Mouse (Mus musculus) midbrain, embryonic 10.5 days (tissue): ENCODE results near the gene Gm20715. TPM values are rescaled to one million over a fixed set of nuclear protein-coding genes. Genes with fewer than 3 reads are reported as not detected.
"Not testable (repeated sequence)": the region's sequence is repeated elsewhere in the genome, so short reads cannot be mapped to it uniquely, and the experiment has no call there.

Experiments
- DNase-seq: peaks from one replicate; pipeline ENCODE4 v3.0.0-alpha.2; 2017; ENCODE audit warnings: low spot score
- H3K27ac ChIP-seq: fragments of 300-500 bp; sonication (generic); replicated peaks from 2 replicates; pipeline ENCODE4 v1.5.1; 2016; ENCODE audit warnings: mild to moderate bottlenecking
- H3K27me3 ChIP-seq: fragments of 300-500 bp; sonication (generic); 2 replicates; pipeline ENCODE4 v1.6.1; 2016; ENCODE audit warnings: low read depth, mild to moderate bottlenecking; ENCODE audit not compliant: poor library complexity, severe bottlenecking
- H3K36me3 ChIP-seq: fragments of 300-500 bp; sonication (generic); 2 replicates; pipeline ENCODE4 v1.6.1; 2016; ENCODE audit warnings: mild to moderate bottlenecking, moderate library complexity
- H3K4me1 ChIP-seq: fragments of 300-500 bp; sonication (generic); 2 replicates; pipeline ENCODE4 v1.6.1; 2016
- H3K4me3 ChIP-seq: fragments of 300-500 bp; sonication (generic); 2 replicates; pipeline ENCODE4 v1.5.1; 2016; ENCODE audit warnings: mild to moderate bottlenecking, moderate library complexity
- H3K9me3 ChIP-seq: fragments of 300-500 bp; sonication (generic); replicated peaks from 2 replicates; pipeline ENCODE4 v1.6.1; 2016; ENCODE audit warnings: mild to moderate bottlenecking
- WGBS: fragments of 180-500 bp; shearing (Covaris S2); methylation state at CpG from one replicate; pipeline ENCODE4 v1.1.7; 2016; 5-methylcytosine and 5-hydroxymethylcytosine counted together
- polyA plus RNA-seq: library from polyadenylated mRNA; unstranded; fragments of >200 nt; fragmentation: Nextera tagmentation; extraction: Ambion mirVana; gene quantifications from 2 replicates; pipeline ENCODE4 v1.2.1, GENCODE M21; 2016

Gene Gm20715
- polyA plus RNA-seq = not detected in 2 replicates

DNA sequence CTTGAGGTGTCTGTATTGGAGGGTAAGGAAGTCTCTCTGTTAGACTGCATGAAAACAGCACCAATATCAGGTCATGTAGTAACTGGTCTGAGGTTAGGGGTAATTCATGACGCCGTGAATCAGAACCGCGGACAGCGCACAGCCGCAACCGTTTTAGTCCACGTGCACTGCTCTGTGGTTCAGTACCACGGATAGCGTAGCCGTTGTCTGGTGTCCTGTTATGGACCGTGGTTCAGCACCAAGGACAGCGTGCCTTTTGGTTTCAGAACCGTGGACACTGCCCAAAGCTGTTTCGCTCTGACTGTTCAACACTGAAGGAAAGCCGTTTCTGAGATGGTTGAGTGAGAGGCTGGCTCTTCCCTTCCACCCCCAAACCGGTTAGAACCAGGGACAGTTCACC lies at the start of gene Gm20715:
Gene Gm20715, plus strand, starts transcription at position 235 of the 400 bp plus-strand sequence.
- WGBS = 3% methylated on average over 17 of the region's 17 CpGs
- Histone ChIP-seq H3K4me1 (peaks cover 4% of the 10 kb centered on the region), H3K36me3 (no peaks in the 10 kb centered on the region), H3K4me3 (no peak within 1 kb of the TSS), H3K9me3 (no peaks in the 10 kb centered on the region), H3K27ac (no peak within 1 kb of the TSS), H3K27me3 (no peaks in the 10 kb centered on the region)
- peak; percentile 86 for DNase-seq

DNA sequence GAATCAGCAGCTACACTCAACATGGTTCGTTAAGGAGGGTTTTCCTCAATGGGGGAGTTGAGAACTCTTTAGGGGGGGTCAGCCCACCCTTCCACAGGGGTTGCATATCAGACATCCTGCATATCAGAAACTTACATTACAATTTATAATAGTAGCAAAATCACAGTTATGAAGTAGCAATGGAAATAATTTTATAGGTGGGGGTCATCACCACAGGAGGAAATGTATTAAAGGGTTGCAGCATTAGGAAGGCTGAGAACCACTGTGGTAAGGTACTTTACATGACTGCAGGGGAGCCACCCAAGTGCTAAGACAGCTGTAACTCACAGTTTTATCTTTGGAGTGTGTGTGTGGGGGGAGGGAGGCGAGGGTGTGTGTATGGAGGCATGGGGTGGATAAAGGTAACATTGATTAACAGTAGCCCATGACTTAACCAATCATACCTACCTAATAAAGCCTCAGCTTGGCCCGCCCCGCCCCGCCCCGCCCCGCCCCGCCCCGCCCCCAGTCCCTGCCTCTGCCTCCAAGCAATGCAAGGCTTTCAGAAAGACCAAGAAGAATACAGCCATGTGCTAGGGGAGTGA lies 49.5 kb upstream of the Gm20715 start:
- Histone ChIP-seq H3K27ac (no peak overlapping the region), H3K4me1 (peaks cover 20% of the 10 kb centered on the region), H3K27me3 (no peaks in the 10 kb centered on the region), H3K36me3 (no peaks in the 10 kb centered on the region), H3K4me3 (no peak overlapping the region), H3K9me3 (0 out of 2 replicates have a peak, but pooled peaks cover 5% of the 10 kb centered on the region)
- DNase-seq = no peak
- WGBS = 12% methylated on average over 9 of the region's 9 CpGs

DNA sequence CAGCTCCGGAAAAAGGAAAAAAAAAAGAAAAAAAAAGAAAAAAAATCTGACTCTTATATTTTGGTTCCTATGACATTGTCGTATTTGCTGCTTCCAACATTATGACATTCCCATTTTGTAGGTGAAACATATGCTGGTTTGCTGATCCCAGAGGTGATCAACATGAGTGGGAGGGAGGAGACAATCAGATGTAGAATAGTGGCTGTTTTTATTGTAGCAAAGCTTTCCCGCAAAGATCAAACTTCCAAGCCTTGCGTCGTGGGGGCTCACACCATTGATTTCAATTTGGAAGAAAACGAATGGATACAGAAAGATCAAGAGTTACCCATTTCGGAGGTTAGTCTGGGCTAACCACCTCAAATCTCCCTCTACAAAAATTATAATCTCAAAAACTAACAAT lies 48.3 kb upstream of the Gm20715 start:
- WGBS = 30% methylated on average over 7 of the region's 7 CpGs
- DNase-seq = no peak
- Histone ChIP-seq H3K27me3 (no peaks in the 10 kb centered on the region), H3K36me3 (no peaks in the 10 kb centered on the region), H3K27ac (peak overlapping the region; percentile 87), H3K4me3 (peak overlapping the region; percentile 63), H3K9me3 (0 out of 2 replicates have a peak, but pooled peaks cover 5% of the 10 kb centered on the region), H3K4me1 (peaks cover 20% of the 10 kb centered on the region)

DNA sequence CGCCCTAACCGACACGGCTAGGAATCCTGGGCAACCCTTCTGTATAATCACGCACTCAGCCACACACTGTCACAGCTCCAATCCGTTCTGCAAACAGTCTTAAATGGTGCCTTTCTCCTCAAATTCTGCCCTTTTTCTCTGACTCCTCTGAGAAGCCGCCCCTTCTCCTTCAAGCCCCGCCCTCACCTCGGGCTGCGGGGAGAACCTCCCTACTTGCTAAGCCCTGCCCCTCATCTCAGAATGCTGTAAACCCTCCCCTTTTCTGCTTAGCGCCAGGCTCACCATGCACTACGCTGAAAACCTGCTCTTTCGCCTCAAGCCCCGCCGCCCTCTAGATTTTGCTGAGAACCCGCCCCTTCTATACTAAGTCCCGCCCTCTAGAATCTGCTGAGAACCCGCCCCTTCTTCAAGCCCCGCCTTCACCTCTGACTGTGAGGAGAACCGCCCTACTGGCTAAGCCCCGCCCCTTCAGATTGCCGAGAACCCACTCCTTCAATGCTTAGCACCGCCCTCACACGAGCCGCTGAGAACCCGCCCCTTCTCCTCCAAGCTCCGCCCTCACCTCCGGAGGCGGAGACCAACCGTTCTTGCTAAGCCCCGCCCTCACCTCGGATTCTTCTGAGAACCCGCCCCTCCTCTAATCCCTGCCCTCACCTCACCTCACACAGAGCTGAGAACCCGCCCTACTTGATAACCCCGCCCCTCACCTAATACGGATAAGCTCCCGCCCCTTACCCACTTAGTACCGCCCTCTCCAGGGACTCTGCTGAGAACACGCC lies 47.6 kb upstream of the Gm20715 start:
- H3K27me3 ChIP-seq = no peaks in the 10 kb centered on the region
- WGBS = under 1% methylated on average over 37 of the region's 38 CpGs
- H3K36me3 ChIP-seq = no peaks in the 10 kb centered on the region
- DNase-seq = peak; percentile 98
- peaks cover 20% of the 10 kb centered on the region for H3K4me1 ChIP-seq
- peak overlapping the region; percentile 63 for H3K4me3 ChIP-seq
- H3K27ac ChIP-seq = peak overlapping the region; percentile 87
- 0 out of 2 replicates have a peak, but pooled peaks cover 5% of the 10 kb centered on the region for H3K9me3 ChIP-seq

DNA sequence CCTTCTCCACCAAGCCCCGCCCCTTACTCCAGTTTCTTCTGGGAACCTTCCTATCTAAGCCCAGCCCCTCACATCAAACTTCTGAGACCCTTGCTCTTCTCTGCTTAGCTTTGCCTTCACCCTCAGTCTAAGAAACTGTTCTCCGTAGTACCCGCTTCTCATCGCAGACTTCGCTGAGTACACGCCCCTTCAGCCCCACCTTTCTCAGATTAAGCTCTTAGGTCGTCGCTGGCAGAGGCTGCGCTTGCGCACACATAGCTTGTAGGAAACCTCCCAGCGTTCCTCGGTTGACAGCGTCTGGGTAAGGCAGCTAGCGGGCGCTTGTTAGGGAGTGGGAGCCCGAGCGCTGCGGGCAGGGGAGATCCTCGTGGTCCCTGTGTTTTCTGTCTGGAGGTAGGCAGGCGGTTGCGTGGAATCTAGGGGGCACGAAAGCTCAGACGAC lies 47.0 kb upstream of the Gm20715 start, which contains the start of gene Zfp78:
Gene Zfp78, plus strand, starts transcription at position 234 of the 442 bp plus-strand sequence.
- DNase-seq = peak; percentile 90
- no peaks in the 10 kb centered on the region for H3K36me3 ChIP-seq
- H3K9me3 ChIP-seq = 0 out of 2 replicates have a peak, but pooled peaks cover 5% of the 10 kb centered on the region
- under 1% methylated on average over 23 of the region's 23 CpGs for WGBS
- H3K27me3 ChIP-seq = no peaks in the 10 kb centered on the region
- H3K4me3 ChIP-seq = peak within 1 kb of the TSS; percentile 63
- peaks cover 20% of the 10 kb centered on the region for H3K4me1 ChIP-seq
- peak within 1 kb of the TSS; percentile 87 for H3K27ac ChIP-seq

DNA sequence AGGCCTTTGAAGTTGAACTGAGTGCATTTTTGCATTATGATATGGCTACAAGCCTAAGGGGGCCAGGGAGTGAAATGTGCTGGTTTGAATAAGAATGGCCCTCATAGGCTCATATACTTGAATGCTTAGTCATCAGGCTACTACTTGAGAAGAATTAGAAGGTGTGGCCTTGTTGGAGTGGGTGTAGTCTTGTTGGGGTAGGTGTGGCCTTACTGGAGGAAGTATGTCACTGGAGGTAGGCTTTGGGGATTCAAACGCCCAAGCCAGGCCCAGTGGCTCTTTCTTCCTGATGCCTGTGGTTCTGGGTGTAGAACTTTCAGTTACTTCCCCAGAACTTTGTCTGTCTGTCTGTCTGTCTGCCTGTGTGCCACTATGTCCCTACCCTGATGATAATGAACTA lies 45.3 kb upstream of the Gm20715 start:
- Histone ChIP-seq H3K36me3 (no peaks in the 10 kb centered on the region), H3K9me3 (0 out of 2 replicates have a peak, but pooled peaks cover 5% of the 10 kb centered on the region), H3K4me1 (peaks cover 20% of the 10 kb centered on the region), H3K27ac (no peak overlapping the region), H3K27me3 (no peaks in the 10 kb centered on the region), H3K4me3 (no peak overlapping the region)
- 74% methylated on average over 1 of the region's 1 CpGs for WGBS
- no peak for DNase-seq

DNA sequence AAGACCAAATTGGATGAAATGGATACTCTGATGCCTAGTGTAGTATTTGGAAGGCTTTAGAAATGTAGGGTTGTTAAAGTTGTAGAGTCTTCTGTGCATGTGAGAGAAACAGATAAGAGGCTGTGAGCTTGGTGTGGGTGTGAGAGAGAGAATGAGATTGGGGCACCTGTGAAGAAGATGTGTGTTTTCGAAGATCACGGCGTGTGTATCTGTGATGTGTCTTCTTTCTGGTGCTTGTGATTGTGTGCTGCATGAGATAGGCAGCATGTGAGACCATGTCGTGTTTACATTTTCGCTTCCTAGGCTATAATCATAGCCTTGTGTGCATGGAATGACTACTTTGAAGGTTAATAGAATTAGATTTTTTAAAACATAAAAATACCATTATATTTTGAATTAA lies 42.9 kb upstream of the Gm20715 start:
- WGBS = 90% methylated on average over 5 of the region's 5 CpGs
- no peaks in the 10 kb centered on the region for H3K27me3 ChIP-seq

DNA sequence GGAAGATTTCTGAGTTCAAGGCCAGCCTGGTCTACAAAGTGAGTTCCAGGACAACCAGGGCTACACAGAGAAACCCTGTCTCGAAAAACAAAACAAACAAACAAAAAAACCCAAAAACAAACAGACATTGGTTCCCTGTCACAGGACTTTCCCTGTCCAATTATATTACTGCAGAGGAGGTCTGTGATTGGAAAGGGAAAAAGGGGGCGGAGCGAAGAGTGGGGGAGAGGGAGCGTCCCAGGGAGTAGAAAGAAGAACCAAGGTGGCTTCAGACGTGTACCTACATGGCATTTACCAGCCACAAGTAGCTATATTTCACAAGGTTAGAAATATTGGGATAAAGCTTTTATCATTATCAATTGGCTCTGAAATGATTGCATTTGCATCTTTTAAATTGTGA lies 41.9 kb upstream of the Gm20715 start:
- not testable (repeated sequence) for H3K27me3 ChIP-seq, DNase-seq, H3K9me3 ChIP-seq, H3K4me3 ChIP-seq, H3K36me3 ChIP-seq, H3K27ac ChIP-seq
- WGBS = 86% methylated on average over 5 of the region's 5 CpGs
- peaks cover 13% of the 10 kb centered on the region for H3K4me1 ChIP-seq

More for the DNA sequence above, 42.9 kb upstream of the Gm20715 start:
- H3K4me3 ChIP-seq = no peak overlapping the region
- no peak overlapping the region for H3K27ac ChIP-seq
- no peaks in the 10 kb centered on the region for H3K36me3 ChIP-seq
- H3K4me1 ChIP-seq = peaks cover 13% of the 10 kb centered on the region
- DNase-seq = no peak
- 0 out of 2 replicates have a peak, but pooled peaks cover 5% of the 10 kb centered on the region for H3K9me3 ChIP-seq

DNA sequence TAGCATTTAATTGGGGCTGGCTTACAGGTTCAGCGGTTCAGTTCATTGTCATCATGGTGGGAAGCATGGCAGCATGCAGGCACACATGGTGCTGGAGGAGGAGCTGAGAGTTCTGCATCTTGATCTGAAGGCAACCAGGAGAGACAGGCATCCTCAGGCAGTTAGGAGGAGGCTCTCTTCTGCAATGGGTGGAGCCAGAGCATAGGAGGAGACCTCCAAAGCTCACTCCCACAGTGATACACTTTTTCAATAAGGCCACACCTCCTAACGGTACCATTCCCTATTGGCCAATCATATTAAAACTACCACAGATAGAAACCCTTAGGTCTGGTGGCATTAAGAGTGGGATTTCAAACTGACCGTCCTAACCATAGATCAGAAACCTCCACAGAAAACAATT lies 40.6 kb upstream of the Gm20715 start:
- no peaks in the 10 kb centered on the region for H3K36me3 ChIP-seq
- no peak overlapping the region for H3K4me3 ChIP-seq
- H3K9me3 ChIP-seq = no peaks in the 10 kb centered on the region
- no peak overlapping the region for H3K27ac ChIP-seq
- no peak for DNase-seq
- no peaks in the 10 kb centered on the region for H3K4me1 ChIP-seq
- 91% methylated on average over 3 of the region's 3 CpGs for WGBS
- no peaks in the 10 kb centered on the region for H3K27me3 ChIP-seq

DNA sequence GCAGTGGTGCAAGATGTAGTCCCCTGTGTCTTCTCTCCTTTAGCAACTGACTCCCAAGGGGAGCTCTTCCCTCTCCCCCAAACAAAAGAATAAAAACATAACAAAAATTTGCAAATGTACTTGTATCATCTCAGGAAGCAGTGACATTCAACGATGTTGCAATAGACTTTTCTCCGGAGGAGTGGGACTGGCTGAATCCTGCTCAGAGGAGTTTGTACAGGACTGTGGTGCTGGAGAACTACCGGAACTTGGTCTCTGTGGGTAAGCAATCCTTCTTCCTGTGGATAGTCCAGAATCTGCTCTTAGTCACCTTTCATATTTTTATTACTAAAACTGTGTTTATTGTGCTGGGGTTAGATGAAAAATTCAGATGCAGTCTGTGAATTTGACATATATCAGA lies 37.1 kb upstream of the Gm20715 start:
- 86% methylated on average over 3 of the region's 3 CpGs for WGBS
- Histone ChIP-seq H3K27ac (no peak overlapping the region), H3K4me3 (no peak overlapping the region), H3K36me3 (no peaks in the 10 kb centered on the region), H3K4me1 (no peaks in the 10 kb centered on the region), H3K9me3 (no peaks in the 10 kb centered on the region), H3K27me3 (no peaks in the 10 kb centered on the region)
- DNase-seq = no peak

DNA sequence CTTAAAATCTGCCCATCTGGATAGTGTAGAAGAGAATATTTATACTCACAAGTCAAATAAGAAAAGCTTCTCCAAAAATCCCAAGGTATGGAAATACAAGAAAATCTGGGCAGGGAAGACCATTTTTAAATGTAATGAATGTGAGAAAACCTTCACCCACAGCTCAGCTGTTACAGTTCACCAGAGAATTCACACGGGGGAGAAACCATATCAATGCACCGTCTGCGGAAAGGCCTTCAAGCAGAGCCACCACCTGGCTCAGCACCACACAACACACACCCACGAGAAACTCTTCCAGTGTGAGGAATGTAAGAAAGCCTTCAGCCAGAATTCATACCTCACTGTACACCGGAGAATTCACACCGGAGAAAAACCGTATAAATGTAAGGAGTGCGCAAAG lies 31.6 kb upstream of the Gm20715 start:
- H3K4me1 ChIP-seq = peaks cover 11% of the 10 kb centered on the region

DNA sequence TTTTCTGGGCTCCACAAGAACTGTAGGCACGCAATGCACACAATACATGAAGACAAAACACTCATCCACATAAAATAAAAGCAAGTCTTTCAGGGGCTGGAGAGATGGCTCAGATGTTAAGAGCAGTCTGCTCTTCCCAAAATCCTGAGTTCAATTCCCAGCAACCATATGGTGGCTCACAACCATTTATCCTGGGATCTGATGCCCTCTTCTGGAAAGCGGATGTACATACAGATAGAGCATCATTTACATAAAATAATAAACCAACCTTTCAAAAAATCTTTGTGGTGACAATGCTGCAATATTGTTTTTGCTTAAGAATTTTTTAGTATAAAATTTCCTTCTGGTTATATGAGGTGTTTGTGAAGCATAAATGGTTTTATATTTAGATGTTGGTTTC lies 28.6 kb upstream of the Gm20715 start:
- Histone ChIP-seq H3K4me3 (no peak overlapping the region), H3K4me1 (peaks cover 22% of the 10 kb centered on the region), H3K27ac (no peak overlapping the region), H3K27me3 (no peaks in the 10 kb centered on the region), H3K9me3 (no peaks in the 10 kb centered on the region), H3K36me3 (0 out of 2 replicates have a peak, but pooled peaks cover 4% of the 10 kb centered on the region)
- 74% methylated on average over 2 of the region's 2 CpGs for WGBS
- no peak for DNase-seq

More for the DNA sequence above, 31.6 kb upstream of the Gm20715 start:
- DNase-seq = no peak
- no peaks in the 10 kb centered on the region for H3K27me3 ChIP-seq
- 90% methylated on average over 8 of the region's 8 CpGs for WGBS
- no peaks in the 10 kb centered on the region for H3K9me3 ChIP-seq
- no peak overlapping the region for H3K27ac ChIP-seq
- H3K4me3 ChIP-seq = no peak overlapping the region
- H3K36me3 ChIP-seq = 0 out of 2 replicates have a peak, but pooled peaks cover 4% of the 10 kb centered on the region

DNA sequence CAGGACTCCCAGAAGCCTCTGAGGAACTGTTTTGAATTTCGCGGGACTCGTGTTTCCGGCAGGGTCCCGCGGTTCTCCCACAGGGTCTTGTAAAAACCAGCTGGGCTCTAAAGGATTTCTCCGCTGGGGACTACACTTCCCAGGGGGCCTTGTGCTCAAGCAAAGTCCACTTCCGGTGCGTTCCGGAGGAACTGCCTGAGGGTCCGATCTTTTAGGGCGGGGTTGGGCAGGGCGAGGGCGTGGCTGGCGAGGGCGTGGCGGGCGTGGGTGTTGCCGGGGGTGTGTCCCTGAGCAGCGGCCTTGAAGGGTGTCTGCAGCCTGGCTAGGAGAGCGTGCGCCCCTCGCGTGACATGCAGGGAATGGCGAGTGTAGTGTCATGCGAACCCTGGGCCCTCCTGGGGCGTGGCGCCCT lies 27.0 kb upstream of the Gm20715 start, which contains the start of gene Zfp28:
Gene Zfp28, plus strand, starts transcription at position 252 of the 412 bp plus-strand sequence.
- Histone ChIP-seq H3K36me3 (peaks cover 15% of the 10 kb centered on the region), H3K27me3 (no peaks in the 10 kb centered on the region), H3K4me3 (peak within 1 kb of the TSS; percentile 74), H3K4me1 (peaks cover 22% of the 10 kb centered on the region), H3K27ac (peak within 1 kb of the TSS; percentile 83), H3K9me3 (peaks cover 9% of the 10 kb centered on the region; the same call in 1 of the 2 replicates)
- under 1% methylated on average over 28 of the region's 28 CpGs for WGBS
- peak; percentile 98 for DNase-seq
